Mouse (Mus musculus): Measurements from ENCODE around the gene Cfap97.
"Not testable (repeated sequence)": the region's sequence is repeated elsewhere in the genome, so short reads cannot be mapped to it uniquely, and the experiment has no call there.

GRCm38 (mm10) chr8:46231968-46232367, 80.4 kb downstream of the Cfap97 start:
- TF ChIP-seq CTCF (IDR thresholded peaks at IDR 0.05; ENCODE audit: low read depth, low read length); POLR2A (IDR thresholded peaks at IDR 0.05; ENCODE audit: insufficient read depth, low read length): not testable (repeated sequence)

Data from ES-Bruce4 (cell line).